16 mouse cellular contexts compared by ENCODE assay signal in the genomic region with DNA sequence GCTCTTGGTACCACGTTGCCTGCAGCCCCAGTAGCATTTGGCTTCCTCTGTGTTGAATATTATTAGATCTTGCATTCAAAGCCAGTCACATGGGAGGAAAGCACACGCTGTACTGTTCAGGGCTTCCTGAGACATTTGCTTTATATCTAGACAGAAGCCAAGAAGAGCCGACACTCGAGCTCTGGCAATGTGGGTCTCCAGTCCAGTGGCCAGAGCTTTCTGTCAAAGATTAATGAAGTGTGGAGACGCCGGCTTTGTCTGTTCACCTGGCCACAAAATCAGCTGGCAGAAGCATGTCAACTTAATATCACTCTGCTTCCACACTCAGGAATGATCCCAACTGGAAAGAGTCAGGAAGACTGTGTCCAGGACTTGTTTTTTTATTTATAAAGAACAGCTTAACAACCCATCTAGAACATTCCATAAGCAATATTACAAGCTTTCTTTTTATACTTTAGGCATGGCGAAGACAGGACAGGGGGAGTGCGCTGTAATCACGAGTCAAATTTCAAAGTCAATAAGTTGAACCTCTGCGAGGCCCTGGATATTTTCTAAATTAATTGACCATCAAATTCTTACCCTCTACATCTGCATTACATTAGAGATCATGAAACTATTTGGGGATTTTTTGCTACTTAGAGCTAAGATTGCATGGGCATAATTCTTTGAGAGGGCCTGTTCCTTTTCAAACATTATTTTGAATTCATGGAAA.
DNase-seq lines count a peak whose midpoint lies in the region; ATAC-seq and TF ChIP-seq lines count a peak whose summit lies in the region.
"Had no signal": no experiment of that assay in that cellular context is flagged by ENCODE, and none has a peak within 500 bp of the region (broad histone marks: within the 10 kb centered on the region; RNA-seq: fewer than 3 reads in every experiment).

No protein-coding gene starts in this region.

- no peak overlapping the region for H3K9ac ChIP-seq in embryonic facial prominence, embryonic 13.5 days
- H3K9ac ChIP-seq: forebrain, postnatal 0 days; limb, embryonic 15.5 days; liver, postnatal 0 days had no signal

- no peak overlapping the region for H3K4me2 ChIP-seq in embryonic facial prominence, embryonic 13.5 days
- H3K4me2 ChIP-seq: limb, embryonic 15.5 days had no signal

- peak; percentile 6 for DNase-seq in kidney, adult 2 months
- DNase-seq in kidney, postnatal 25 days, result no peak
- DNase-seq in embryonic facial prominence, embryonic 10.5 days (ENCODE audit: low spot score), result no peak
- DNase-seq in lung, postnatal 10 days, result peak; percentile 61
- DNase-seq in layer of hippocampus, postnatal 36 days, result no peak
- no peak for DNase-seq in left cerebral cortex, postnatal 10 days (ENCODE audit: extremely low spot score in 1 of 2, low spot score in 2 of 2)
- DNase-seq: adrenal gland, adult 8-10 months; cerebellum, adult 9-10 months; forebrain, postnatal 0 days; liver, postnatal 0 days; spleen, adult 18-20 months had no signal

- H3K36me3 ChIP-seq in kidney, adult 2 months (ENCODE audit: control insufficient read depth, insufficient read depth, low read length), result no peaks in the 10 kb centered on the region
- no peaks in the 10 kb centered on the region for H3K36me3 ChIP-seq in embryonic facial prominence, embryonic 10.5 days (replicated peaks)
- H3K36me3 ChIP-seq in embryonic facial prominence, embryonic 13.5 days, result no peaks in the 10 kb centered on the region
- H3K36me3 ChIP-seq: G1E; limb, embryonic 15.5 days; midbrain, embryonic 10.5 days had no signal

- no peaks in the 10 kb centered on the region for H3K9me3 ChIP-seq in embryonic facial prominence, embryonic 10.5 days
- no peaks in the 10 kb centered on the region for H3K9me3 ChIP-seq in embryonic facial prominence, embryonic 13.5 days
- H3K9me3 ChIP-seq: G1E; limb, embryonic 15.5 days; midbrain, embryonic 10.5 days had no signal

- WGBS in kidney, adult 2 months, result 35% methylated on average over 10 of the region's 10 CpGs
- WGBS in embryonic facial prominence, embryonic 10.5 days, result 72% methylated on average over 10 of the region's 10 CpGs
- WGBS in embryonic facial prominence, embryonic 13.5 days, result 38% methylated on average over 10 of the region's 10 CpGs

- no peak overlapping the region for H3K4me3 ChIP-seq in kidney, adult 2 months (ENCODE audit: insufficient read depth, low read depth, low read length)
- H3K4me3 ChIP-seq in embryonic facial prominence, embryonic 10.5 days, result no peak overlapping the region
- H3K4me3 ChIP-seq in embryonic facial prominence, embryonic 13.5 days, result no peak overlapping the region
- H3K4me3 ChIP-seq: limb, embryonic 15.5 days; midbrain, embryonic 10.5 days; myocyte had no signal

- intact Hi-C loops in left cerebral cortex, postnatal 10 days (cut with DNase I), result no loop called here

- H3K4me1 ChIP-seq in kidney, adult 2 months (ENCODE audit: control insufficient read depth, insufficient read depth, low read length), result no peaks in the 10 kb centered on the region
- H3K4me1 ChIP-seq in embryonic facial prominence, embryonic 10.5 days, result peaks cover 18% of the 10 kb centered on the region
- H3K4me1 ChIP-seq in embryonic facial prominence, embryonic 13.5 days, result peaks cover 33% of the 10 kb centered on the region

- no peaks in the 10 kb centered on the region for H3K27me3 ChIP-seq in kidney, adult 2 months (replicated peaks; ENCODE audit: control insufficient read depth, insufficient read depth, low read length)
- H3K27me3 ChIP-seq in embryonic facial prominence, embryonic 10.5 days (replicated peaks; ENCODE audit: low read depth, poor library complexity, severe bottlenecking), result no peaks in the 10 kb centered on the region
- 0 out of 2 replicates have a peak, but pooled peaks cover 2% of the 10 kb centered on the region for H3K27me3 ChIP-seq in embryonic facial prominence, embryonic 13.5 days

- no peak for TF ChIP-seq CTCF in kidney, adult 2 months (conservative IDR thresholded peaks at IDR 0.05; ENCODE audit: insufficient read depth, insufficient read length, low read depth, low read length)

- ATAC-seq in embryonic facial prominence, embryonic 13.5 days (ENCODE audit: insufficient number of reproducible peaks, insufficient read depth, low FRiP score, low TSS enrichment, low read depth), result no peak
- ATAC-seq: forebrain, postnatal 0 days; liver, postnatal 0 days had no signal

- TF ChIP-seq POLR2A in kidney, adult 2 months (IDR thresholded peaks at IDR 0.05; ENCODE audit: low read depth, low read length), result no peak

- H3K27ac ChIP-seq in kidney, adult 2 months (ENCODE audit: insufficient read depth, low read depth, low read length), result no peak overlapping the region
- H3K27ac ChIP-seq in embryonic facial prominence, embryonic 10.5 days (replicated peaks), result peak overlapping the region; percentile 48; the same call in 1 of the 2 replicates
- H3K27ac ChIP-seq in embryonic facial prominence, embryonic 13.5 days, result 0 out of 2 replicates have a peak overlapping the region, but pooled peaks have one; percentile 2
- H3K27ac ChIP-seq: limb, embryonic 15.5 days; midbrain, embryonic 10.5 days had no signal

Comparison
In these comparisons a context has a peak if more than half of its experiments do, and no peak if none do; other contexts are left out.
1. DNase-seq: peak in kidney, adult 2 months (single experiment) and lung, postnatal 10 days (single experiment); none in kidney, postnatal 25 days (0 of 2), embryonic facial prominence, embryonic 10.5 days (single experiment), layer of hippocampus, postnatal 36 days (0 of 2) and left cerebral cortex, postnatal 10 days (0 of 2).